Mouse (Mus musculus) forebrain, postnatal 0 days (tissue): ENCODE measurements around the gene Obp2a. TPM values are rescaled to one million over a fixed set of nuclear protein-coding genes. Genes with fewer than 3 reads are reported as not detected.

Source experiments
- ATAC-seq: fragments of 200-750 bp; cut with Nextera tagmentation; 2 replicates; pipeline ENCODE4 v1.8.0; 2017; ENCODE audit warnings: mild to moderate bottlenecking, moderate library complexity
- DNase-seq: peaks from one replicate; pipeline ENCODE4 v3.0.0-alpha.2; 2015
- H3K27ac ChIP-seq: fragments of 300-500 bp; sonication (generic); 2 replicates; pipeline ENCODE4 v1.5.1; 2014; ENCODE audit warnings: low read depth, mild to moderate bottlenecking, antibody characterized with exemption, low read length, moderate library complexity, mixed read lengths
- H3K27me3 ChIP-seq: fragments of 300-500 bp; sonication (generic); 2 replicates; pipeline ENCODE4 v1.6.1; 2014; ENCODE audit warnings: mild to moderate bottlenecking, low read length, mixed read lengths; ENCODE audit not compliant: insufficient read depth
- H3K36me3 ChIP-seq: fragments of 300-500 bp; sonication (generic); 2 replicates; pipeline ENCODE4 v1.6.1; 2014; ENCODE audit warnings: mild to moderate bottlenecking, moderate library complexity; ENCODE audit not compliant: insufficient read depth
- H3K4me1 ChIP-seq: fragments of 300-500 bp; sonication (generic); 2 replicates; pipeline ENCODE4 v1.6.1; 2014; ENCODE audit warnings: antibody characterized with exemption; ENCODE audit not compliant: insufficient read depth
- H3K4me2 ChIP-seq: fragments of 300-500 bp; sonication (generic); 2 replicates; pipeline ENCODE4 v1.6.1; 2014; ENCODE audit warnings: low read depth, mild to moderate bottlenecking, moderate library complexity
- H3K4me3 ChIP-seq: fragments of 300-500 bp; sonication (generic); 2 replicates; pipeline ENCODE4 v1.5.1; 2014; ENCODE audit warnings: low read depth, low read length, mixed read lengths
- H3K9ac ChIP-seq: fragments of 300-500 bp; sonication (generic); 2 replicates; pipeline ENCODE4 v1.6.1; 2014; ENCODE audit warnings: mild to moderate bottlenecking
- H3K9me3 ChIP-seq: fragments of 300-500 bp; sonication (generic); 2 replicates; pipeline ENCODE4 v1.6.1; 2016; ENCODE audit warnings: low read length
- CTCF ChIP-seq: sonication (generic); IDR thresholded peaks from 2 replicates; pipeline ENCODE4 v1.5.1; 2016; ENCODE audit warnings: antibody characterized with exemption, control low read depth, low read depth
- WGBS: fragments of 180-500 bp; shearing (Covaris S2); extraction: QIAGEN DNeasy Blood & Tissue Kit; methylation state at CpG from one replicate; pipeline ENCODE4 v1.1.7; 2014; 5-methylcytosine and 5-hydroxymethylcytosine counted together
- polyA plus RNA-seq: library from polyadenylated mRNA; unstranded; fragments of >200 nt; fragmentation: Nextera tagmentation; extraction: Ambion mirVana; gene quantifications from 2 replicates; pipeline ENCODE4 v1.2.1, GENCODE M21; 2015
- total RNA-seq: library from RNA; depleted of rRNA; stranded (reverse); fragments of >200 nt; gene quantifications from 2 replicates; pipeline ENCODE4 v1.2.3, GENCODE M21; 2014

Obp2a gene
- total and polyA plus RNA-seq, 2 experiments from 2014 or later: not detected

GRCm38 (mm10) chr2:25686941-25687340 lies 12.9 kb upstream of the Obp2a start:
- no peaks in the 10 kb centered on the region for H3K36me3 ChIP-seq
- no peak overlapping the region for H3K9ac ChIP-seq
- ATAC-seq: no peak
- no peak overlapping the region for H3K27ac ChIP-seq
- H3K27me3 ChIP-seq: no peaks in the 10 kb centered on the region
- 62% methylated on average over 4 of the region's 4 CpGs for WGBS
- no peaks in the 10 kb centered on the region for H3K4me1 ChIP-seq
- no peak overlapping the region for H3K4me2 ChIP-seq
- DNase-seq: no peak
- H3K9me3 ChIP-seq: no peaks in the 10 kb centered on the region
- H3K4me3 ChIP-seq: no peak overlapping the region
- no peak for TF ChIP-seq CTCF

GRCm38 (mm10) chr2:25694605-25695004 lies 5.2 kb upstream of the Obp2a start:
- no peaks in the 10 kb centered on the region for H3K36me3 ChIP-seq
- ATAC-seq (no peak), DNase-seq (peak; percentile 47)

GRCm38 (mm10) chr2:25696951-25697350 lies 2.9 kb upstream of the Obp2a start:
- 74% methylated on average over 4 of the region's 4 CpGs for WGBS
- DNase-seq: no peak
- no peak overlapping the region for H3K27ac ChIP-seq

More at GRCm38 (mm10) chr2:25694605-25695004, 5.2 kb upstream of the Obp2a start:
- H3K4me1 ChIP-seq: no peaks in the 10 kb centered on the region
- no peaks in the 10 kb centered on the region for H3K9me3 ChIP-seq
- H3K9ac ChIP-seq: no peak overlapping the region
- H3K4me3 ChIP-seq: no peak overlapping the region
- no peak overlapping the region for H3K27ac ChIP-seq
- no peaks in the 10 kb centered on the region for H3K27me3 ChIP-seq
- TF ChIP-seq CTCF: peak; percentile 79
- H3K4me2 ChIP-seq: no peak overlapping the region

GRCm38 (mm10) chr2:25698696-25699095 lies 1.1 kb upstream of the Obp2a start:
- no peak overlapping the region for H3K4me3 ChIP-seq

More at GRCm38 (mm10) chr2:25696951-25697350, 2.9 kb upstream of the Obp2a start:
- no peak for TF ChIP-seq CTCF
- Histone ChIP-seq H3K36me3 (no peaks in the 10 kb centered on the region), H3K4me3 (no peak overlapping the region), H3K9me3 (no peaks in the 10 kb centered on the region), H3K4me2 (no peak overlapping the region), H3K4me1 (no peaks in the 10 kb centered on the region), H3K9ac (no peak overlapping the region), H3K27me3 (no peaks in the 10 kb centered on the region)
- no peak for ATAC-seq

GRCm38 (mm10) chr2:25701001-25701400 lies 1.2 kb downstream of the Obp2a start:
- H3K4me2 ChIP-seq: no peak overlapping the region
- H3K9me3 ChIP-seq: no peaks in the 10 kb centered on the region
- H3K36me3 ChIP-seq: no peaks in the 10 kb centered on the region
- H3K27me3 ChIP-seq: no peaks in the 10 kb centered on the region
- 79% methylated on average over 5 of the region's 5 CpGs for WGBS
- ATAC-seq: no peak
- H3K27ac ChIP-seq: no peak overlapping the region
- no peak overlapping the region for H3K4me3 ChIP-seq
- DNase-seq: no peak
- H3K9ac ChIP-seq: no peak overlapping the region
- H3K4me1 ChIP-seq: no peaks in the 10 kb centered on the region
- no peak for TF ChIP-seq CTCF

More at GRCm38 (mm10) chr2:25698696-25699095, 1.1 kb upstream of the Obp2a start:
- Histone ChIP-seq H3K9ac (no peak overlapping the region), H3K9me3 (no peaks in the 10 kb centered on the region), H3K36me3 (no peaks in the 10 kb centered on the region), H3K4me1 (no peaks in the 10 kb centered on the region), H3K27ac (no peak overlapping the region), H3K27me3 (no peaks in the 10 kb centered on the region), H3K4me2 (no peak overlapping the region)
- DNase-seq (no peak), ATAC-seq (no peak)
- WGBS: 87% methylated on average over 2 of the region's 2 CpGs
- no peak for TF ChIP-seq CTCF

GRCm38 (mm10) chr2:25703706-25704105 lies 3.9 kb downstream of the Obp2a start:
- no peaks in the 10 kb centered on the region for H3K9me3 ChIP-seq
- H3K9ac ChIP-seq: no peak overlapping the region
- no peaks in the 10 kb centered on the region for H3K36me3 ChIP-seq
- no peak overlapping the region for H3K4me2 ChIP-seq
- TF ChIP-seq CTCF: no peak
- no peak overlapping the region for H3K27ac ChIP-seq
- H3K4me1 ChIP-seq: peaks cover 5% of the 10 kb centered on the region
- no peak overlapping the region for H3K4me3 ChIP-seq
- WGBS: 90% methylated on average over 4 of the region's 4 CpGs
- no peaks in the 10 kb centered on the region for H3K27me3 ChIP-seq
- DNase-seq (no peak), ATAC-seq (no peak)

- peak; percentile 87 for TF ChIP-seq CTCF
- peak within 1 kb of the TSS; percentile 85 for H3K4me2 ChIP-seq
- peak within 1 kb of the TSS; percentile 79 for H3K4me3 ChIP-seq
- peaks cover 9% of the 10 kb centered on the region for H3K4me1 ChIP-seq
- ATAC-seq (peak; percentile 97), DNase-seq (peak; percentile 93)
- H3K27me3 ChIP-seq: no peaks in the 10 kb centered on the region
- WGBS: under 1% methylated on average over 78 of the region's 78 CpGs
- H3K9ac ChIP-seq: peak within 1 kb of the TSS; percentile 86
- no peaks in the 10 kb centered on the region; the same call in 1 of the 2 replicates for H3K36me3 ChIP-seq
- peak within 1 kb of the TSS; percentile 93 for H3K27ac ChIP-seq
- no peaks in the 10 kb centered on the region for H3K9me3 ChIP-seq
Observed at GRCm38 (mm10) chr2:25706643-25707481, 7.0 kb downstream of the Obp2a start, which contains the start of gene Bmyc. TSS of gene Bmyc (plus strand) at chr2:25706739.
